Mouse (Mus musculus): ENCODE measurements around the gene Gm4177.
"Not testable (repeated sequence)": the region's sequence is repeated elsewhere in the genome, so short reads cannot be mapped to it uniquely, and the experiment has no call there.

Gm4177 gene

DNA sequence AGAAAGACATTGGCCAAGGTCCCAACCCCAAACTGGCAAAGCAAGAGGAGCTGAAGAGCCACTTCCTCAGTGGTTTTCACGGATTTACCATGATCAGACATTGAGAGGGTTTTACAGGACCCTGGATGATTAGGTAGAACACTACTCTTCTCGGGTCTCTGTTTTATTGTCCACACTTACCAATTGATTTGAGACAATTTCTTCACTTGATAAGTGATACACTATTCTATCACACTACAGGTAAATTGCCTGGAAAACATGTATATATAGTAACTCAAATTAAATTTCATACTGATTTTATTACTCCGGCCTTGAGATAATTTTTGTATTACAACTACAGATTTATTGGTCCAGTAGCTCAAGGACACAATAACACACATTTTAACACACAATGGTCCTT is at the start of gene Gm4177:
Gene Gm4177, minus strand, starts transcription at position 101 of the 400 bp plus-strand sequence.
- DNase-seq = not testable (repeated sequence)

DNA sequence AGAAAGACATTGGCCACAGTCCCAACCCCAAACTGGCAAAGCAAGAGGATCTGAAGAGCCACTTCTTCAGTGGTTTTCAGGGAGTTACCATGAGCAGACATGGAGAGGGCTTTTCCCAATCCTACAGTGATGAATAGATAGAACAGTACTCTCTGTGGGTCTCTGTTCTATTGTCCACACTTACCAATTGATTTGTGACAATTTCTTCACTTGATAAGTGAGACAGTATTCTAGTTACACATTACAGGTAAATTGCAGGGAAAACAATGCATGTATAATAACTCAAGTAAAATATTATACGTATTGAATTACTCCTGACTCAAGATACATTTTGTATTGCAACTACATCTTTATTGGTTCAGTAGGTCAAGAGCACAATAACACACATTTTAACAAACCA is 47.6 kb upstream of the Gm4177 start, which contains the start of gene Gm5725:
Gene Gm5725, minus strand, starts transcription at position 101 of the 400 bp plus-strand sequence.
- DNase-seq = not testable (repeated sequence)

DNA sequence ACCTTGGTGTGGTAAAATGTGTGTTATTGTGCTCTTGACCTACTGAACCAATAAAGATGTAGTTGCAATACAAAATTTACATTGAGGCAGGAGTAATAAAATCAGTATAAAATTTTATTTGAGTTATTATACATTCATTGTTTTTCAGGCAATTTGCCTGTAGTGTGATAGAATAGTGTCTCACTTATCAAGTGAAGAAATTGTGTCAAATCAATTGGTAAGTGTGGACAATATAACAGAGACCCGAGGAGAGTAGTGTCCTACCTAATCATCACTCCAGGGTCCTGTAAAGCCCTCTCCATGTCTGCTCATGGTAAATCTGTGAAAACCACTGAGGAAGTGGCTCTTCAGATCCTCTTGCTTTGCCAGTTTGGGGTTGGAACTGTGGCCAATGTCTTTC is 35.5 kb upstream of the Gm4177 start, which contains the start of gene Vmn1r135:
Gene Vmn1r135, plus strand, starts transcription at position 301 of the 400 bp plus-strand sequence.
- DNase-seq = not testable (repeated sequence)

DNA sequence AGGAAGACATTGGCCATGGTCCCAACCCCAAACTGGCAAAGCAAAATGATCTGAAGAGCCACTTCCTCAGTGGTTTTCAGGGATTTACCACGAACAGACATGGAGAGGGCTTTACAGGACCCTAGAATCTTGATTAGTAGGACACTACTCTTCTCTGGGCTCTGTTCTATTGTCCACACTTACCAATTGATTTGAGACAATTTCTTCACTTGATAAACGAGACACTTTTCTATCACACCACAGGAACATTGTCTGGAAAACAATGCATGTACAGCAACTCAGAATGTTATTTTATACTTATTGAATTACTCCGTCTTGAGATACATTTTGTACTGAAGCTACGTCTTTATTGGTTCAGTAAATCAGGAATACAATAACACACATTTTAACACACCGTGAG is 35.2 kb downstream of the Gm4177 start, which contains the start of gene Gm4175:
Gene Gm4175, minus strand, starts transcription at position 101 of the 400 bp plus-strand sequence.
- DNase-seq = not testable (repeated sequence)

Measured in layer of hippocampus, adult 9-11 months (tissue).